In the genomic region with DNA sequence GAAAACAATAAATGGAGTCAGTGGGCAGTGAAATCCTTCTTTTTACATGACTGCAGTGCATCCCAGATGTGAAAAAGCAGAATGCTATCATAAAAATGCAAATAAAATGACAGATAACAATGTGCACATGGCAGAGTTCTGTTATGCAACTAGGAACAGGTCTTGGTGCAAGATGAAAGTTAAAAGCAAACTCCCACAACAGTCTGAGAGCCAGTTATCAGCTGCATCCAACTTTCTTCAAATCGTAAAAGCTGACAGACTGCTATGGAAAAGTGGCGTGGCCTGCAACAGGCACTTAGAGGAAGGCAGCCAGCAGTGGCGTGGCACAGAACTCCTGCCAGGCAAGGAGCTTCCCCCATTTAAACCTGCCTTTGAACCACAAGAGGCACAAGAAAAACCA, we compare ENCODE assay signal across 8 mouse cellular contexts. TPM values are rescaled to one million over a fixed set of nuclear protein-coding genes. Genes with fewer than 3 reads are reported as not detected.
DNase-seq lines count a peak whose midpoint lies in the region; ATAC-seq and TF ChIP-seq lines count a peak whose summit lies in the region.

No protein-coding gene starts in this region.

- TF ChIP-seq EP300 in lung, postnatal 0 days (IDR thresholded peaks at IDR 0.05), result no peak

- TF ChIP-seq POLR2A in small intestine, adult 2 months (IDR thresholded peaks at IDR 0.05; ENCODE audit: low read depth, low read length), result no peak

- 0 out of 2 replicates have a peak overlapping the region, but pooled peaks have one; percentile 12 for H3K27ac ChIP-seq in lung, postnatal 0 days (ENCODE audit: low read length)
- H3K27ac ChIP-seq in embryonic facial prominence, embryonic 15.5 days (replicated peaks), result no peak overlapping the region
- no peak overlapping the region for H3K27ac ChIP-seq in limb, embryonic 11.5 days (replicated peaks; ENCODE audit: low read depth, low read length)
- peak overlapping the region; percentile 1; the same call in 1 of the 2 replicates for H3K27ac ChIP-seq in small intestine, adult 2 months (ENCODE audit: insufficient read depth, low read depth, low read length)

- 6% methylated on average over 3 of the region's 3 CpGs for WGBS in lung, postnatal 0 days
- 17% methylated on average over 3 of the region's 3 CpGs for WGBS in embryonic facial prominence, embryonic 15.5 days
- WGBS in limb, embryonic 11.5 days, result 25% methylated on average over 3 of the region's 3 CpGs
- WGBS in small intestine, adult 2 months, result 5% methylated on average over 3 of the region's 3 CpGs

- peak overlapping the region; percentile 98 for H3K9ac ChIP-seq in lung, postnatal 0 days (replicated peaks; ENCODE audit: low read depth)
- H3K9ac ChIP-seq in embryonic facial prominence, embryonic 15.5 days, result peak overlapping the region; percentile 90
- no peak overlapping the region for H3K9ac ChIP-seq in limb, embryonic 11.5 days (ENCODE audit: low read length)

- H3K36me3 ChIP-seq in lung, postnatal 0 days (ENCODE audit: insufficient read depth, low read length), result no peaks in the 10 kb centered on the region
- 0 out of 2 replicates have a peak, but pooled peaks cover 3% of the 10 kb centered on the region for H3K36me3 ChIP-seq in embryonic facial prominence, embryonic 15.5 days
- H3K36me3 ChIP-seq in limb, embryonic 11.5 days (ENCODE audit: control insufficient read depth, insufficient read depth, low read length), result no peaks in the 10 kb centered on the region; the same call in 1 of the 2 replicates
- no peaks in the 10 kb centered on the region for H3K36me3 ChIP-seq in small intestine, adult 2 months (ENCODE audit: control insufficient read depth, insufficient read depth, low read length)

- DNase-seq in lung, postnatal 0 days (ENCODE audit: low spot score), result peak; percentile 33
- DNase-seq in lung, postnatal 25 days (ENCODE audit: low spot score), result no peak
- DNase-seq in limb, embryonic 11.5 days (ENCODE audit: low spot score), result no peak
- DNase-seq in thymus, postnatal 14 days, result no peak
- DNase-seq in gastrocnemius, adult 18-20 months (ENCODE audit: low spot score), result no peak
- DNase-seq in layer of hippocampus, adult 9-10 months (ENCODE audit: low spot score), result no peak

- TF ChIP-seq CTCF in lung, postnatal 0 days (IDR thresholded peaks at IDR 0.05), result no peak
- no peak for TF ChIP-seq CTCF in small intestine, adult 2 months (IDR thresholded peaks at IDR 0.05; ENCODE audit: extremely low read depth, insufficient read length, insufficient replicate concordance, low read depth, low read length)

- peaks cover 32% of the 10 kb centered on the region for H3K4me1 ChIP-seq in lung, postnatal 0 days (ENCODE audit: insufficient read depth, low read depth, low read length)
- peaks cover 50% of the 10 kb centered on the region for H3K4me1 ChIP-seq in embryonic facial prominence, embryonic 15.5 days
- H3K4me1 ChIP-seq in limb, embryonic 11.5 days (ENCODE audit: control insufficient read depth, insufficient read depth, low read length), result peaks cover 8% of the 10 kb centered on the region
- H3K4me1 ChIP-seq in small intestine, adult 2 months (ENCODE audit: control insufficient read depth, insufficient read depth, insufficient read length, low read length), result peaks cover 17% of the 10 kb centered on the region

- no peak for ATAC-seq in lung, postnatal 0 days
- ATAC-seq in embryonic facial prominence, embryonic 15.5 days (ENCODE audit: insufficient number of reproducible peaks, low FRiP score, low TSS enrichment, low read depth), result no peak
- ATAC-seq in limb, embryonic 11.5 days (ENCODE audit: insufficient number of reproducible peaks, low FRiP score, low TSS enrichment, low read depth), result no peak

- peak overlapping the region; percentile 92 for H3K4me3 ChIP-seq in lung, postnatal 0 days (ENCODE audit: low read depth, low read length)
- H3K4me3 ChIP-seq in embryonic facial prominence, embryonic 15.5 days (replicated peaks), result peak overlapping the region; percentile 92
- no peak overlapping the region for H3K4me3 ChIP-seq in limb, embryonic 11.5 days (ENCODE audit: low read depth, low read length)
- peak overlapping the region; percentile 51 for H3K4me3 ChIP-seq in small intestine, adult 2 months (ENCODE audit: low read depth, low read length)

- H3K4me2 ChIP-seq in lung, postnatal 0 days (replicated peaks; ENCODE audit: low read depth, low read length), result peak overlapping the region; percentile 74
- peak overlapping the region; percentile 88 for H3K4me2 ChIP-seq in embryonic facial prominence, embryonic 15.5 days (replicated peaks)
- H3K4me2 ChIP-seq in limb, embryonic 11.5 days (ENCODE audit: low read depth, severe bottlenecking), result peak overlapping the region; percentile 76

- H3K27me3 ChIP-seq in lung, postnatal 0 days (replicated peaks; ENCODE audit: insufficient read depth, low read length), result no peaks in the 10 kb centered on the region
- H3K27me3 ChIP-seq in embryonic facial prominence, embryonic 15.5 days, result no peaks in the 10 kb centered on the region
- no peaks in the 10 kb centered on the region for H3K27me3 ChIP-seq in limb, embryonic 11.5 days (ENCODE audit: control insufficient read depth, insufficient read depth, low read length)
- no peaks in the 10 kb centered on the region for H3K27me3 ChIP-seq in small intestine, adult 2 months (ENCODE audit: control insufficient read depth, insufficient read depth, low read length)

- no peaks in the 10 kb centered on the region for H3K9me3 ChIP-seq in lung, postnatal 0 days (ENCODE audit: low read length)
- H3K9me3 ChIP-seq in embryonic facial prominence, embryonic 15.5 days (replicated peaks), result no peaks in the 10 kb centered on the region
- no peaks in the 10 kb centered on the region for H3K9me3 ChIP-seq in limb, embryonic 11.5 days (ENCODE audit: control insufficient read depth, low read length)

RNA-seq across cellular contexts. Expression of a gene that starts 2.0 kb away (rescaled TPM):
- polyA plus RNA-seq in lung, postnatal 0 days (2015; fragmentation: Nextera tagmentation; extraction: Ambion mirVana), result 26.3 and 28.1 TPM in 2 replicates
- polyA plus RNA-seq in embryonic facial prominence, embryonic 15.5 days (2015; fragmentation: Nextera tagmentation; extraction: Ambion mirVana), result 44.7 and 46.0 TPM in 2 replicates
- 12.7 and 14.6 TPM in 2 replicates for polyA plus RNA-seq in limb, embryonic 11.5 days (2014; fragmentation: Nextera tagmentation; extraction: Ambion mirVana)
- 5.7 and 11.4 TPM in 2 replicates for polyA plus RNA-seq in small intestine, adult 2 months (2012; rRNA removed)
- 10 to 100 TPM; 21.7 to 30.2 TPM for total RNA-seq in gastrocnemius, adult 18-20 months (2021)

Comparison
In these comparisons a context has a peak if more than half of its experiments do, and no peak if none do; other contexts are left out.
1. H3K27ac ChIP-seq: peak in lung, postnatal 0 days (single experiment) and small intestine, adult 2 months (single experiment); none in embryonic facial prominence, embryonic 15.5 days (single experiment) and limb, embryonic 11.5 days (single experiment).
2. Peak in every context shown above with its lines, with median percentiles within 50 percentile points of each other: H3K4me2 ChIP-seq.